Mouse (Mus musculus) heart, embryonic 14.5 days (tissue): ENCODE measurements around the gene Traf3ip2. TPM values are rescaled to one million over a fixed set of nuclear protein-coding genes. Genes with fewer than 3 reads are reported as not detected.

ENCODE experiments used
- ATAC-seq: fragments of 200-750 bp; cut with Nextera tagmentation; 2 replicates; pipeline ENCODE4 v1.8.0; 2017; ENCODE audit warnings: low read depth, moderate TSS enrichment; ENCODE audit not compliant: insufficient number of reproducible peaks, insufficient read depth, low FRiP score
- H3K27ac ChIP-seq, 2 experiments: fragments of 200-500 bp in 1 of 2; fragments of 300-500 bp in 1 of 2; sonication (generic) in 1 of 2; replicated peaks in 1 of 2; 2 replicates each; pipeline ENCODE4 v1.5.1; 2012 to 2014; ENCODE audit warnings: low read depth in 2 of 2, low read length in 2 of 2, control low read depth in 1 of 2, mild to moderate bottlenecking in 1 of 2, mixed read lengths in 1 of 2; ENCODE audit not compliant: control insufficient read depth in 1 of 2, insufficient read depth in 1 of 2
- H3K27me3 ChIP-seq: fragments of 300-500 bp; sonication (generic); 2 replicates; pipeline ENCODE4 v1.6.1; 2014; ENCODE audit warnings: mild to moderate bottlenecking, low read length, control low read depth; ENCODE audit not compliant: control insufficient read depth, insufficient read depth
- H3K36me3 ChIP-seq: fragments of 300-500 bp; sonication (generic); 2 replicates; pipeline ENCODE4 v1.6.1; 2014; ENCODE audit warnings: mild to moderate bottlenecking, control low read depth, low read length, mixed read lengths; ENCODE audit not compliant: control insufficient read depth, insufficient read depth
- H3K4me1 ChIP-seq, 2 experiments: fragments of 200-500 bp in 1 of 2; fragments of 300-500 bp in 1 of 2; sonication (generic) in 1 of 2; 2 replicates each; pipeline ENCODE4 v1.6.1; 2012 to 2014; ENCODE audit warnings: low read length in 2 of 2, control low read depth in 1 of 2, mixed read lengths in 1 of 2; ENCODE audit not compliant: control insufficient read depth in 2 of 2, insufficient read depth in 2 of 2
- H3K4me2 ChIP-seq: fragments of 300-500 bp; sonication (generic); 2 replicates; pipeline ENCODE4 v1.6.1; 2014; ENCODE audit warnings: mild to moderate bottlenecking, low read length
- H3K4me3 ChIP-seq, 2 experiments: fragments of 200-500 bp in 1 of 2; fragments of 300-500 bp in 1 of 2; sonication (generic) in 1 of 2; 2 replicates each; pipeline ENCODE4 v1.5.1; 2012 to 2014; ENCODE audit warnings: low read length in 2 of 2, mild to moderate bottlenecking in 2 of 2, control low read depth in 1 of 2, low read depth in 1 of 2, moderate library complexity in 1 of 2; ENCODE audit not compliant: control insufficient read depth in 1 of 2, insufficient read depth in 1 of 2
- H3K9ac ChIP-seq: fragments of 300-500 bp; sonication (generic); 2 replicates; pipeline ENCODE4 v1.6.1; 2014; ENCODE audit warnings: mild to moderate bottlenecking, low read length
- H3K9me3 ChIP-seq: fragments of 300-500 bp; sonication (generic); 2 replicates; pipeline ENCODE4 v1.6.1; 2016; ENCODE audit warnings: low read length, control low read depth; ENCODE audit not compliant: control insufficient read depth
- WGBS: fragments of 180-500 bp; shearing (Covaris S2); extraction: QIAGEN DNeasy Blood & Tissue Kit; methylation state at CpG from one replicate; pipeline ENCODE4 v1.1.7; 2014; 5-methylcytosine and 5-hydroxymethylcytosine counted together
- polyA plus RNA-seq: library from polyadenylated mRNA; unstranded; fragments of >200 nt; fragmentation: Nextera tagmentation; extraction: Ambion mirVana; gene quantifications from 2 replicates; pipeline ENCODE4 v1.2.1, GENCODE M21; 2014

The Traf3ip2 gene
- polyA plus RNA-seq, 1 experiment from 2014 or later, result 10.2 TPM

DNA sequence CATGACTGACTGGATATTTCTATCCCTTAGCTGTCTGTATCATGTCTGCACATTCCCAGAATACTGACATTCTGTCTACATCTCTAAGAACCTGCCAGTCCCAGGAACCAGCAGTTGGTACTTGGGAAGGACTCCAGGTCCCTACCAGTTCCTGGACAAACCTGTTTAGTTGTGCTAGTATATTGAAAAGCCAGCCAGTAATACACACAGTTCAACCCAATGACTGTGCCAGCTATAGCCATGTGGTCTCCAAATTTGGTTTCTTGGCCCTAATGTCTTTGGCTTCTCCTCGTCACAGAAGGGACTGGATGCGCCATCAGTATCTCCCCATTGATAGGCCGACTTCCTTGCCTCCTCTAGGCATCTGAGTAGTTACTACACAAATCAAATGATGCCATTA lies 35.5 kb downstream of the Traf3ip2 start:
- Histone ChIP-seq H3K36me3 (peaks cover 52% of the 10 kb centered on the region), H3K27ac (no peak overlapping the region), H3K4me2 (no peak overlapping the region), H3K27me3 (no peaks in the 10 kb centered on the region), H3K9me3 (no peaks in the 10 kb centered on the region), H3K9ac (no peak overlapping the region), H3K4me3 (no peak overlapping the region), H3K4me1 (peaks cover 10 to 15% of the 10 kb centered on the region in 2 experiments)
- 88% methylated on average over 3 of the region's 3 CpGs for WGBS
- ATAC-seq, result no peak

DNA sequence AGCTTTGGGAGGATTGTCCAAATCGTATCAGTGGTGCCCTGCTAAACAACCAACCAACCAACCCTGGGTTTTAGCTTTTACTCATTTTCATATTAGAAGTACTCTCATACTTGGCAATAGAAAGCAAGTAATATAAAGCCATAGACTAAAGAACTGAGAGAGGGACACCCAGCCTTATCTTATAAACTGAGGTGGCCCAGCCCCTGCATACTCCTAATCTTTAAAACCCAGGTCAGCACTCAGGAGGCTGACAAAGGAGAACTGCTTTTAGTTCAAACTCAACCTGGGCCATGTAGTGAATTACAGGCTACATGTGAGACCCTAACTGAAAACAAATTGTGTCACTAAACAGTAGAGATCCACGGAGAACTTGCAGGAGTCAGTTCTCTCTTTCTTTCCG lies 36.8 kb downstream of the Traf3ip2 start:
- H3K27ac ChIP-seq, result no peak overlapping the region
- peaks cover 54% of the 10 kb centered on the region for H3K36me3 ChIP-seq
- no peaks in the 10 kb centered on the region for H3K9me3 ChIP-seq
- H3K4me1 ChIP-seq, result peaks cover 12 to 23% of the 10 kb centered on the region in 2 experiments
- ATAC-seq, result no peak
- WGBS, result 89% methylated on average over 3 of the region's 3 CpGs
- no peak overlapping the region for H3K9ac ChIP-seq
- no peaks in the 10 kb centered on the region for H3K27me3 ChIP-seq
- H3K4me3 ChIP-seq, result no peak overlapping the region
- H3K4me2 ChIP-seq, result no peak overlapping the region

DNA sequence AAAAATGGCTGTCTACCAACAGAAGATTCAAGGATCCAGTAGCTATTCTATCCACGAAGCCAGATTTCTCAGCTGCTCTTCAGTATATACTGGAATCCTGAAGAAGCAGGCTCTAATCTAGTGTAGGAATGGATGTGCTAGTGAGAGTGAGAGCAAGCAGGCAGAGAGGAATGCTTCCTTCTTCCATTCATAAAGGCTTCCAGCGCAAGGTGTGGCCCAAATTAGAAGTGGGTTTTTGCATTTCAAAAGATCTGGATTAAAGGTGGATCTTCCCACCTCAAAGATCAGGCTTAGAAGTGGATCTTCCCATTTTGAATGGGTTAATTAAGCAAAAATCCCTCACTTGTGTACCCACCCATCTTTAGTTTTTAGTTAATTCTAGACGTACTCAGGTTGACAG lies 37.6 kb downstream of the Traf3ip2 start:
- no peak overlapping the region for H3K27ac ChIP-seq
- 87% methylated on average over 3 of the region's 3 CpGs for WGBS
- peaks cover 12 to 23% of the 10 kb centered on the region in 2 experiments for H3K4me1 ChIP-seq
- H3K4me3 ChIP-seq, result no peak overlapping the region
- H3K27me3 ChIP-seq, result no peaks in the 10 kb centered on the region
- H3K9ac ChIP-seq, result no peak overlapping the region
- no peak overlapping the region for H3K4me2 ChIP-seq
- H3K36me3 ChIP-seq, result peaks cover 55% of the 10 kb centered on the region
- no peak for ATAC-seq
- no peaks in the 10 kb centered on the region for H3K9me3 ChIP-seq

DNA sequence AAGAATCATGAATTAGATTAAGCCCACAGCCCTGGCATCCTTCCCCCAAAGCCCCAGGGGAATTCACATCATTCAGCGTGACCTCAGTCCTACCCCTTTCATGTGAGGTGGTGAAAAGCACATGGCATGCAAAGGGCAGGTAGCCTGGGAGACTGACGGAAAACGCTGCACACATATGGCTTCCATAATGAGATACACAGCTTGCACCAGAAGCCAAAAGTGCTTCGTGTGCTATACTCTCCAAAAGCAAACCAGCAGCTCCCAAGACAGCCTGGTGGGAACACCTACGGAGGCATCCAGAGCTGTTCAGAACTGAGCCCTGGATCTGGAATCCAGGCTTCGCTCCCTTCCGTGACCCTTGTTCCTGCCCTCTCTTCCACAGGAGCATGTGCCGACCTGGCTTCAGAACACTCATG lies 41.3 kb downstream of the Traf3ip2 start:
- no peak overlapping the region for H3K4me2 ChIP-seq
- 0 out of 4 replicates have a peak overlapping the region, but pooled peaks of 1 of the 2 experiments have one; percentile 28 for H3K27ac ChIP-seq
- ATAC-seq, result no peak
- H3K4me3 ChIP-seq, result no peak overlapping the region
- H3K27me3 ChIP-seq, result no peaks in the 10 kb centered on the region
- no peaks in the 10 kb centered on the region for H3K9me3 ChIP-seq
- WGBS, result 54% methylated on average over 8 of the region's 8 CpGs
- peaks cover 40% of the 10 kb centered on the region for H3K36me3 ChIP-seq
- peaks cover 12 to 21% of the 10 kb centered on the region in 2 experiments for H3K4me1 ChIP-seq
- 0 out of 2 replicates have a peak overlapping the region, but pooled peaks have one; percentile 8 for H3K9ac ChIP-seq

DNA sequence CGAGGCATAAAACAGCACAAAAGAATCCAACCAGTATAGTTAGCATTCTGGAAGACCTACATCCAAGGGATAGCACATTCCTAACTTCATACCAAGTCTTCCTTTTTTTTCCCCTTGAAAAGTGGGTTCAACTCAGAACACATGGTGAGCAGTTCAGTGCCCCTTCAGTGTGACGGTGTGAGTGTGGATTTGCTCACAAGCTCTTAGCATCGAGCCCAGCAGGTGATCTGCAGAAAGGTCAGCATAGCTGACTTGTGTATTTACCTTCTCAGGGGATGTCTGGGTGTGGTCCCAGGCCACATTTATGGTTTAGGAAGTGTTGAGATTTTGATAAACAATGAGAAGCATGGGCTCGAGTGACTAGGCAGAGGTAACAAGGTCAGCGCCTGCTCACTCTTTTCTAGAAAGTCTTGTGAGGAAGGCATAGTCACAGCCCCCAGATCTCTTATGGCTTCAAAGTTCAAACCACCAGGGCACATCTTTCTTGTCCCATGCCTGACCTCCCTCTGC lies 46.2 kb downstream of the Traf3ip2 start:
- Histone ChIP-seq H3K27me3 (no peaks in the 10 kb centered on the region), H3K4me3 (no peak overlapping the region), H3K9me3 (no peaks in the 10 kb centered on the region), H3K9ac (peak overlapping the region; percentile 53; the same call in 1 of the 2 replicates), H3K27ac (peak overlapping the region; percentile 94 to 98), H3K4me2 (peak overlapping the region; percentile 37), H3K36me3 (peaks cover 10% of the 10 kb centered on the region), H3K4me1 (peaks cover 27 to 42% of the 10 kb centered on the region in 2 experiments)
- WGBS, result 18% methylated on average over 5 of the region's 5 CpGs
- ATAC-seq, result 0 out of 2 replicates have a peak, but pooled peaks have one; percentile 2

DNA sequence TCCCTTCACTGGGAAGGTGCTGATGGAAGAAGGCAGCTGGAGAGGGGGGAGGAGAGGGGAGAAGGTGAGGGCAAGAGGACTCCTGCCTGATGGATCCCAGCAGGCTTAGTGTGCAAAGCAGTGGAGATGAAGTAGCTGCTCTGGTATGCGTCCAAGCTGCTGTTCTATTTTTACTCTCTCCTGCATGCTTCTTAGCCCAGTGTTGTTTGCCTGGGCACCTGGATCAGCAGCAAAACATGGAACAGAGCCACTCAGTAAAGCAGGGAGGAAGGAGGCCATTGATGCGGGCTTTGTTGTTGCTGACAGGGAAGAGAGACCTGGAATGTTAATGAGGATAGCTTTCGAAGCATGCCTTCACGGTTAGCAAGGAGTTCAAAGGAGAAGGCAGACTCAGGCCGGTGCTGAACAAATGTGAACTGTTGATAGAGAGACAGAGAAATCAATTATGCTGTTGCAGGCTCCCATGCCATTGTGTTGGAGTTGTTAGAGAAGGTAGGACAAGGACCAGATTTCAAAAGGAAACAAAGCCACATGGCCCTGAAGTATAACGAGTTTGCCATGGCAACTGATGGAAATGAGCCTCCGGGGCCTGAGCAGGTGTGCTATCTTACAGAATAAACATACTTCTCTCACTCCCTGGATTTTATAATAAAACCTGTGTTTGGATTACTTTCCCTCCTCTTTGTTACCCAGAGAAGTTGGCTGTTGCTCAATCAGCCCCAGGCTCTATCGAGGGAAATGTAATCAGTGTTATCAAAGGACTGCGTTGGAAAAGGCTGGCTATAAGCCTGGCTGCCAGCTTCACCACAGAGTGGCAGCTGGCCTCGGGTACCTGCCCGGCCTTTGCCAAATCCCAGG lies 46.9 kb downstream of the Traf3ip2 start:
- Histone ChIP-seq H3K9me3 (no peaks in the 10 kb centered on the region), H3K27me3 (no peaks in the 10 kb centered on the region), H3K36me3 (peaks cover 3% of the 10 kb centered on the region), H3K4me1 (peaks cover 29 to 44% of the 10 kb centered on the region in 2 experiments), H3K4me2 (peak overlapping the region; percentile 37), H3K27ac (peak overlapping the region; percentile 94 to 98), H3K9ac (peak overlapping the region; percentile 53), H3K4me3 (no peak overlapping the region)
- WGBS, result 6% methylated on average over 11 of the region's 11 CpGs
- peak; percentile 92 for ATAC-seq

DNA sequence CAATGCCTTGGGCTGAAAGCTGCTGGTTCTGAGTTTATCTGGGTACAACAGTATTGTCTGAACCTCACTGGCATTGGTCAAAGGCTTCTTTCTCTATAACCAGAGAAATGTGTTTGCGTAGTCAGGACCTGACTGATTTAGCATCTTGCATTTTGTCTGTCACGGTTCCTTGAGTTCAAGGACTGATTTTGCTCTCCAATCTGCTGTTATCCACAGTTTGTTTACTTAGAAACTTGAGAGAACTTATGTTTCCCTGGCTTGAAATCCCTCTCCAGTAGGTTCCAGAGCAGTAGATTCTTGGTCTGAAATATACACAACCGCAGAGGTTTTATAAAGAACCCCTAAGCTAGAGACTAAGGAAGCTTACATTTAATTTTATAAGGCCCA lies 47.5 kb downstream of the Traf3ip2 start:
- ATAC-seq, result no peak
- Histone ChIP-seq H3K27me3 (no peaks in the 10 kb centered on the region), H3K9me3 (no peaks in the 10 kb centered on the region), H3K4me2 (peak overlapping the region; percentile 31), H3K4me1 (peaks cover 32 to 50% of the 10 kb centered on the region in 2 experiments), H3K4me3 (no peak overlapping the region), H3K27ac (peak overlapping the region; percentile 94 to 98), H3K36me3 (0 out of 2 replicates have a peak, but pooled peaks cover 2% of the 10 kb centered on the region), H3K9ac (peak overlapping the region; percentile 51)
- 60% methylated on average over 3 of the region's 3 CpGs for WGBS
